Mouse (Mus musculus): Measurements from ENCODE around the gene Gfm1.

DNA sequence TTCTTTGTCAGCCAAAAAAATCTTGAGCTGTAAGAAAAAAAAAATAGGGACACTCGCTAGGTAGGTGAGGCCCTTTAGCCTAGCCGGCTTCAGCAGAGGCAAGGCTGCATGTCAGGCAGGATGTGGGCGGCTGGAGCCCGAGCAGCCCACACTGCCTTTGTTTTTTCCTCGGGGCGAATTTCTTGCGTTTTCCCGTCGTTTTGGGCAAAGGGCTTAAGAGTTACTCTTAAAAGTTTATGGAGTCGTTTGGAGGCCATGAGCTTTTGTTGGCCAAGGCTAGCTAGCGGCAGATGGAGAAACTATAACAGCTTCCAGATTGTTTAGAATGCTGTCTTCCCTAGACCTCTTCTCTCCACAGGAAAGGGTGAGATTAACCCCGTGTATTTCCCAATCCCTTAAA is 33.1 kb downstream of the Gfm1 start:
- TF ChIP-seq MAX (IDR thresholded peaks at IDR 0.05): no peak
- no peak for TF ChIP-seq CTCF (IDR thresholded peaks at IDR 0.05; ENCODE audit: control insufficient read depth, insufficient read depth, insufficient read length)
- TF ChIP-seq USF1 (IDR thresholded peaks at IDR 0.05; ENCODE audit: low read depth): no peak

Data from C2C12 (cell line).